Comparison of ENCODE assay signal across 8 mouse cellular contexts in the genomic region with DNA sequence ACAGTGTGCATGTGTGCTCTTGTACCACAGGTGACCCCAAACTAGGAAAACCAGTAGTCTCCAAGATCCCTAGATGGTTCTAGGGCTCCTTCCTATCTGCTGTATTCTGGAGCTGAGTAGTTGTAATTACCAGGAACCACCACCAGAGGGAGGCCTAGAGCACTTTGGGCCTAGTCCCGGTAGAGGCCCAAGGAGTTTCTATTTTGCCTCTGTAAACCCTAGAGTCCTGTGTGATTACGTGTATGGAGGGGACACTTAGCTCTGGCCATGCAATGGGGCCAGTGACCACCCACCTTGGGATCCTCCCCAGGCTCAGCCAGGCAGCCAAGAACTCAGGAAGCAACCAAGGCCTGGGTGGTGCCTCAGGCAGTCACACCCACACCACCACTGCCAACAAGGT. TPM values are rescaled to one million over a fixed set of nuclear protein-coding genes. Genes with fewer than 3 reads are reported as not detected.
DNase-seq lines count a peak whose midpoint lies in the region; ATAC-seq and TF ChIP-seq lines count a peak whose summit lies in the region.

No protein-coding gene starts in this region.

- ATAC-seq in G1E (ENCODE audit: extremely low read depth, insufficient number of reproducible peaks, low FRiP score, poor library complexity, severe bottlenecking), result no peak
- ATAC-seq in erythroblast, adult 5-6 weeks (replicated peaks; ENCODE audit: low FRiP score, poor library complexity, severe bottlenecking), result peak; percentile 68
- ATAC-seq in heart, postnatal 0 days (ENCODE audit: insufficient read depth, low read depth), result peak; percentile 12; the same call in 1 of the 2 replicates

- WGBS in heart, postnatal 0 days, result 3% methylated on average over 2 of the region's 2 CpGs

- no peak for TF ChIP-seq EP300 in heart, postnatal 0 days (IDR thresholded peaks at IDR 0.05; ENCODE audit: low read depth)

- no peak overlapping the region for H3K27ac ChIP-seq in heart, postnatal 0 days (ENCODE audit: low read depth)
- H3K27ac ChIP-seq in layer of hippocampus, adult 2 months, result no peak overlapping the region

- peak overlapping the region; percentile 65; the same call in 1 of the 2 replicates for H3K4me3 ChIP-seq in G1E (ENCODE audit: low read depth, low read length)
- H3K4me3 ChIP-seq in heart, postnatal 0 days (ENCODE audit: low read depth, low read length), result no peak overlapping the region
- no peak overlapping the region; the same call in 1 of the 2 replicates for H3K4me3 ChIP-seq in layer of hippocampus, adult 2 months

- H3K9me3 ChIP-seq in G1E (replicated peaks), result no peaks in the 10 kb centered on the region
- no peaks in the 10 kb centered on the region for H3K9me3 ChIP-seq in heart, postnatal 0 days (replicated peaks; ENCODE audit: control insufficient read depth, low read length)

- H3K36me3 ChIP-seq in G1E (replicated peaks), result peaks cover 78% of the 10 kb centered on the region
- peaks cover 38% of the 10 kb centered on the region for H3K36me3 ChIP-seq in heart, postnatal 0 days (replicated peaks; ENCODE audit: control insufficient read depth, insufficient read depth, low read length)

- no peak for DNase-seq in G1E (ENCODE audit: low spot score)
- DNase-seq in brain, embryonic 14.5 days (ENCODE audit: low read depth), result peak; percentile 79
- DNase-seq in heart, postnatal 0 days (ENCODE audit: low spot score), result peak; percentile 63
- peak; percentile 83 to 92 for DNase-seq in layer of hippocampus, adult 2 months (ENCODE audit: low spot score in 2 of 2)
- DNase-seq in lung, postnatal 25 days (ENCODE audit: low spot score), result peak; percentile 86
- peak; percentile 86 for DNase-seq in retina, postnatal 1 day
- DNase-seq in urinary bladder, postnatal 36 days (ENCODE audit: low spot score in 2 of 2), result peak; percentile 70 to 79

- no peak overlapping the region for H3K4me2 ChIP-seq in heart, postnatal 0 days (ENCODE audit: low read depth, low read length)

- TF ChIP-seq CTCF in G1E (IDR thresholded peaks at IDR 0.05; ENCODE audit: low read depth, low read length), result peak; percentile 94
- peak; percentile 83; the same call in 1 of the 2 replicates for TF ChIP-seq CTCF in brain, embryonic 14.5 days (IDR thresholded peaks at IDR 0.05; ENCODE audit: borderline replicate concordance, extremely low read depth, insufficient read depth, insufficient read length)
- TF ChIP-seq CTCF in heart, postnatal 0 days (IDR thresholded peaks at IDR 0.05; ENCODE audit: low read depth), result peak; percentile 88
- peak; percentile 98 for TF ChIP-seq CTCF in layer of hippocampus, adult 2 months (conservative IDR thresholded peaks at IDR 0.05)

- no peaks in the 10 kb centered on the region for H3K27me3 ChIP-seq in G1E (ENCODE audit: insufficient read depth, low read length)
- no peaks in the 10 kb centered on the region for H3K27me3 ChIP-seq in heart, postnatal 0 days (ENCODE audit: control insufficient read depth, insufficient read depth, low read length)

- no peak for TF ChIP-seq POLR2A in brain, embryonic 14.5 days (IDR thresholded peaks at IDR 0.05; ENCODE audit: borderline replicate concordance, extremely low read depth, insufficient read depth, insufficient read length, poor library complexity, severe bottlenecking)

- H3K9ac ChIP-seq in heart, postnatal 0 days (replicated peaks; ENCODE audit: low read depth, low read length), result no peak overlapping the region

- H3K4me1 ChIP-seq in G1E (ENCODE audit: insufficient read depth, low read depth, low read length), result peaks cover 79% of the 10 kb centered on the region
- peaks cover 23% of the 10 kb centered on the region for H3K4me1 ChIP-seq in heart, postnatal 0 days (ENCODE audit: control insufficient read depth, insufficient read depth)

RNA-seq across cellular contexts. Expression of a gene that starts 3.7 kb away (rescaled TPM):
- total RNA-seq in G1E (2014; fragmentation: Nextera tagmentation) (207 and 231 TPM in 2 replicates), G1E (2017) (32.7 and 34.1 TPM in 2 replicates)
- polyA plus RNA-seq in G1E (2012), result 1,400 and 1,821 TPM in 2 replicates
- 13.6 and 14.3 TPM in 2 replicates for polyA plus RNA-seq in brain, embryonic 14.5 days (2012; rRNA removed)
- 13.6 and 15.2 TPM in 2 replicates for total RNA-seq in erythroblast, adult 5-6 weeks (2015; ENCODE audit: low replicate concordance)
- 4.5 and 8.8 TPM in 2 replicates for total RNA-seq in erythroblast, adult 5-6 weeks (2017; ENCODE audit: low replicate concordance)
- 9.8 and 11.7 TPM in 2 replicates for total RNA-seq in heart, postnatal 0 days (2014; rRNA removed; ENCODE audit: low replicate concordance)
- 6.4 and 7.0 TPM in 2 replicates for polyA plus RNA-seq in heart, postnatal 0 days (2015; fragmentation: Nextera tagmentation; extraction: Ambion mirVana)
- total RNA-seq in layer of hippocampus, adult 2 months (2021), result 10 to 100 TPM; 27.7 to 41.8 TPM

RNA-seq across cellular contexts. Expression of a gene that starts 3.8 kb away (rescaled TPM):
- total RNA-seq in G1E (2014; fragmentation: Nextera tagmentation), result not detected in 2 replicates
- 1.3 and 1.4 TPM in 2 replicates for total RNA-seq in G1E (2017)
- polyA plus RNA-seq in G1E (2012), result 6.3 and 8.2 TPM in 2 replicates
- polyA plus RNA-seq in brain, embryonic 14.5 days (2012; rRNA removed), result not detected in 2 replicates
- total RNA-seq in erythroblast, adult 5-6 weeks (2015; ENCODE audit: low replicate concordance), result not detected in 2 replicates
- total RNA-seq in erythroblast, adult 5-6 weeks (2017; ENCODE audit: low replicate concordance), result 0.56 and 0.77 TPM in 2 replicates
- 0.73 TPM in 1 of 2 replicates, not detected in the other for total RNA-seq in heart, postnatal 0 days (2014; rRNA removed; ENCODE audit: low replicate concordance)
- 0.08 and 0.18 TPM in 2 replicates for polyA plus RNA-seq in heart, postnatal 0 days (2015; fragmentation: Nextera tagmentation; extraction: Ambion mirVana)
- total RNA-seq in layer of hippocampus, adult 2 months (2021), result under 1 TPM in 1 of 2 experiments, not detected in 1; 0.27 TPM

RNA-seq across cellular contexts. Expression of a gene that starts 10.5 kb away (rescaled TPM):
- 26.6 and 31.4 TPM in 2 replicates for total RNA-seq in G1E (2014; fragmentation: Nextera tagmentation)
- total RNA-seq in G1E (2017), result 13.9 and 18.1 TPM in 2 replicates
- polyA plus RNA-seq in G1E (2012), result 39.7 and 40.6 TPM in 2 replicates
- 124 and 153 TPM in 2 replicates for polyA plus RNA-seq in brain, embryonic 14.5 days (2012; rRNA removed)
- total RNA-seq in erythroblast, adult 5-6 weeks (2015; ENCODE audit: low replicate concordance), result 2.7 and 9.4 TPM in 2 replicates
- not detected in 2 replicates for total RNA-seq in erythroblast, adult 5-6 weeks (2017; ENCODE audit: low replicate concordance)
- total RNA-seq in heart, postnatal 0 days (2014; rRNA removed; ENCODE audit: low replicate concordance), result 25.8 and 46.0 TPM in 2 replicates
- 7.7 and 8.3 TPM in 2 replicates for polyA plus RNA-seq in heart, postnatal 0 days (2015; fragmentation: Nextera tagmentation; extraction: Ambion mirVana)
- 100 to 1,000 TPM; 162 to 172 TPM for total RNA-seq in layer of hippocampus, adult 2 months (2021)

RNA-seq across cellular contexts. Expression of a gene that starts 23.3 kb away (rescaled TPM):
- 558 and 607 TPM in 2 replicates for total RNA-seq in G1E (2014; fragmentation: Nextera tagmentation)
- 3,673 and 4,536 TPM in 2 replicates for total RNA-seq in G1E (2017)
- polyA plus RNA-seq in G1E (2012), result 1,469 and 2,086 TPM in 2 replicates
- 168 and 194 TPM in 2 replicates for polyA plus RNA-seq in brain, embryonic 14.5 days (2012; rRNA removed)
- total RNA-seq in erythroblast, adult 5-6 weeks (2015; ENCODE audit: low replicate concordance), result 46.1 and 56.2 TPM in 2 replicates
- 77.5 and 79.0 TPM in 2 replicates for total RNA-seq in erythroblast, adult 5-6 weeks (2017; ENCODE audit: low replicate concordance)
- total RNA-seq in heart, postnatal 0 days (2014; rRNA removed; ENCODE audit: low replicate concordance), result 460 and 709 TPM in 2 replicates
- polyA plus RNA-seq in heart, postnatal 0 days (2015; fragmentation: Nextera tagmentation; extraction: Ambion mirVana), result 800 and 870 TPM in 2 replicates
- 10 to 100 TPM; 18.9 to 20.2 TPM for total RNA-seq in layer of hippocampus, adult 2 months (2021)

RNA-seq across cellular contexts. Expression of a gene that starts 26.3 kb away (rescaled TPM):
- total RNA-seq in G1E (2014; fragmentation: Nextera tagmentation) (52.6 and 60.2 TPM in 2 replicates), G1E (2017) (9.6 and 10.0 TPM in 2 replicates)
- polyA plus RNA-seq in G1E (2012), result 158 and 177 TPM in 2 replicates
- polyA plus RNA-seq in brain, embryonic 14.5 days (2012; rRNA removed), result 76.1 and 79.1 TPM in 2 replicates
- 6.5 and 17.1 TPM in 2 replicates for total RNA-seq in erythroblast, adult 5-6 weeks (2015; ENCODE audit: low replicate concordance)
- 3.5 and 3.7 TPM in 2 replicates for total RNA-seq in erythroblast, adult 5-6 weeks (2017; ENCODE audit: low replicate concordance)
- 32.4 and 40.5 TPM in 2 replicates for total RNA-seq in heart, postnatal 0 days (2014; rRNA removed; ENCODE audit: low replicate concordance)
- polyA plus RNA-seq in heart, postnatal 0 days (2015; fragmentation: Nextera tagmentation; extraction: Ambion mirVana), result 30.1 and 32.4 TPM in 2 replicates
- total RNA-seq in layer of hippocampus, adult 2 months (2021), result 10 to 100 TPM; 64.0 to 64.7 TPM
